Mouse (Mus musculus) intestine, embryonic 16.5 days (tissue): ENCODE results near the gene Cln5. TPM values are rescaled to one million over a fixed set of nuclear protein-coding genes. Genes with fewer than 3 reads are reported as not detected.
A peak's percentile ranks its signal among the peaks of the same experiment; 100 is the strongest.

Source experiments
- ATAC-seq: fragments of 200-750 bp; cut with Nextera tagmentation; 2 replicates; pipeline ENCODE4 v1.8.0; 2017; ENCODE audit warnings: moderate TSS enrichment, moderate library complexity
- H3K27ac ChIP-seq: fragments of 300-500 bp; sonication (generic); 2 replicates; pipeline ENCODE4 v1.5.1; 2014; ENCODE audit warnings: mild to moderate bottlenecking, low read length
- H3K27me3 ChIP-seq: fragments of 300-500 bp; sonication (generic); replicated peaks from 2 replicates; pipeline ENCODE4 v1.6.1; 2014; ENCODE audit warnings: low read length, control low read depth, mixed read lengths; ENCODE audit not compliant: control insufficient read depth, insufficient read depth
- H3K36me3 ChIP-seq: fragments of 300-500 bp; sonication (generic); 2 replicates; pipeline ENCODE4 v1.6.1; 2014; ENCODE audit warnings: low read length, control low read depth; ENCODE audit not compliant: control insufficient read depth, insufficient read depth
- H3K4me1 ChIP-seq: fragments of 300-500 bp; sonication (generic); 2 replicates; pipeline ENCODE4 v1.6.1; 2014; ENCODE audit warnings: low read length, control low read depth, mixed read lengths; ENCODE audit not compliant: control insufficient read depth, insufficient read depth
- H3K4me2 ChIP-seq: fragments of 300-500 bp; sonication (generic); 2 replicates; pipeline ENCODE4 v1.6.1; 2014; ENCODE audit warnings: low read depth, low read length, control low read depth
- H3K4me3 ChIP-seq: fragments of 300-500 bp; sonication (generic); 2 replicates; pipeline ENCODE4 v1.5.1; 2014; ENCODE audit warnings: mild to moderate bottlenecking, low read length
- H3K9ac ChIP-seq: fragments of 300-500 bp; sonication (generic); 2 replicates; pipeline ENCODE4 v1.6.1; 2014; ENCODE audit warnings: low read depth, low read length
- H3K9me3 ChIP-seq: fragments of 300-500 bp; sonication (generic); 2 replicates; pipeline ENCODE4 v1.6.1; 2016; ENCODE audit warnings: low read length, control low read depth; ENCODE audit not compliant: control insufficient read depth
- WGBS: fragments of 180-500 bp; shearing (Covaris S2); extraction: QIAGEN DNeasy Blood & Tissue Kit; methylation state at CpG from one replicate; pipeline ENCODE4 v1.1.7; 2014; 5-methylcytosine and 5-hydroxymethylcytosine counted together
- polyA plus RNA-seq: library from polyadenylated mRNA; unstranded; fragments of >200 nt; fragmentation: Nextera tagmentation; extraction: Ambion mirVana; gene quantifications from 2 replicates; pipeline ENCODE4 v1.2.1, GENCODE M21; 2015

Gene Cln5
- polyA plus RNA-seq, 1 experiment from 2014 or later, result 28.3 TPM

DNA sequence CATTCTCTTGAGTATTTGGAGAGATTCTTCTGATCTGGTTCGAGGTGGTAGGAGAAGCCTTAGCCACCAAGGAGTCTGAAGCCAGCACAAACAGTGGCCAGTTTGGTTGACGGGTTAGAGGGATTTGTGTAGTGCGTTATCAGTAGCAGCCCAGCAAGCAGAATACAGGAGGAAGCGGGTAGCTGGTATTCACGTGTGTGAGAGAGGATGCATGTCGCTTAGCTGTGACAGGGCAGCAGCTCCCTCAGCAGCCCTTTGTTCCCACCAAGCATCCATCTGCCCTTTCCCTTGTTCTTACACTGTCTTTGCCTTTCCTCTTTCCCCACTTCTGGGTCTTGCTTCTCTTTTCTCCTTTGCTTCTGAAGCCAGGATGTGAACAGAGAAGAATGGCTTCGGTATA, 5.2 kb downstream of the Cln5 start:
- no peak for ATAC-seq
- 89% methylated on average over 7 of the region's 7 CpGs for WGBS
- Histone ChIP-seq H3K36me3 (peaks cover 11% of the 10 kb centered on the region; the same call in 1 of the 2 replicates), H3K9ac (no peak overlapping the region), H3K27ac (no peak overlapping the region), H3K4me1 (0 out of 2 replicates have a peak, but pooled peaks cover 4% of the 10 kb centered on the region), H3K4me3 (no peak overlapping the region), H3K9me3 (no peaks in the 10 kb centered on the region), H3K4me2 (no peak overlapping the region), H3K27me3 (no peaks in the 10 kb centered on the region)

- no peak overlapping the region for H3K4me2 ChIP-seq
- no peak overlapping the region for H3K4me3 ChIP-seq
- no peaks in the 10 kb centered on the region for H3K4me1 ChIP-seq
- WGBS, result 90% methylated on average over 9 of the region's 9 CpGs
- peaks cover 11% of the 10 kb centered on the region; the same call in 1 of the 2 replicates for H3K36me3 ChIP-seq
- no peak overlapping the region for H3K9ac ChIP-seq
- no peaks in the 10 kb centered on the region for H3K27me3 ChIP-seq
- no peaks in the 10 kb centered on the region for H3K9me3 ChIP-seq
- no peak for ATAC-seq
- H3K27ac ChIP-seq, result no peak overlapping the region
Observed at GRCm38 (mm10) chr14:103077272-103078005, 7.4 kb downstream of the Cln5 start.

- peaks cover 13% of the 10 kb centered on the region; the same call in 1 of the 2 replicates for H3K36me3 ChIP-seq
- H3K4me1 ChIP-seq, result no peaks in the 10 kb centered on the region
- no peak overlapping the region for H3K4me2 ChIP-seq
- H3K9ac ChIP-seq, result no peak overlapping the region
- WGBS, result 85% methylated on average over 16 of the region's 16 CpGs
- no peaks in the 10 kb centered on the region for H3K27me3 ChIP-seq
- no peak for ATAC-seq
- no peak overlapping the region for H3K27ac ChIP-seq
- H3K4me3 ChIP-seq, result no peak overlapping the region
- H3K9me3 ChIP-seq, result no peaks in the 10 kb centered on the region
Observed at GRCm38 (mm10) chr14:103078006-103078912, 8.2 kb downstream of the Cln5 start.

- Histone ChIP-seq H3K36me3 (peaks cover 12% of the 10 kb centered on the region; the same call in 1 of the 2 replicates), H3K9me3 (no peaks in the 10 kb centered on the region), H3K4me3 (no peak overlapping the region), H3K4me2 (no peak overlapping the region), H3K4me1 (no peaks in the 10 kb centered on the region), H3K9ac (no peak overlapping the region), H3K27ac (no peak overlapping the region), H3K27me3 (no peaks in the 10 kb centered on the region)
- peak; percentile 31; the same call in 1 of the 2 replicates for ATAC-seq
- 71% methylated on average over 9 of the region's 9 CpGs for WGBS
Observed at GRCm38 (mm10) chr14:103079209-103079977, 9.4 kb downstream of the Cln5 start.

DNA sequence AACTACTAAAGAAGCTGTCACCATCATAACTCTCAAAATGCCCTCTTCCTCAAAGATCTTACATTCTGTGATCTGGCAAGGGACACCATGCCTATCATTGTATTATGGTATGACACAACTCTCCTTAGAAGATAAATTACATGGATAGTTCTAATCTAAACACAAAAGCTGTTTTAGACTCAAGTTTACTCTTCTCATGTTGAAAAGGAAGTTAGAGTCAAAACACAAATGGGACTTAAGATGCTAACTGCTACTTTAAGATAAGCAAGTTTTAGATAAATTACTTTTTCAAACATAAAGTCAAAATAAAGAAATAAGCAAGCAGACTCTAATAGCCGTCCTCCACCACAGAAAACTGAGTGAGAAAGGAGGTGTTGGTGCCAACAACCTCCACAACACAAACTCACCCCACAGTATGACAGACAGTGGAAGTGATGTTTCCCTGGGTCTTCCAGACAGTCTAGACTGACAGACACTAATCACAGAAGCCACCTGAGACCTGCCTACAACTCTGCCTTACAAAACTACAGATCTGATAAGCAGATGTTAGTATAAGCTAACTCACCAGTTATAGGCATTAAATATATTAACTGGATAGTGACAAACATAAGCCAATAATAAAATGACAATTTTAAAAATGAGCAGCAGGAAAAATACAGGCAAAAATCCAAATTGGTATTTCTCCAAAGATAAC, 16.0 kb downstream of the Cln5 start:
- WGBS, result 69% methylated on average over 1 of the region's 1 CpGs
- Histone ChIP-seq H3K36me3 (peaks cover 18% of the 10 kb centered on the region), H3K4me2 (no peak overlapping the region), H3K27ac (no peak overlapping the region), H3K4me1 (peaks cover 2% of the 10 kb centered on the region; the same call in 1 of the 2 replicates), H3K9ac (no peak overlapping the region), H3K27me3 (no peaks in the 10 kb centered on the region), H3K4me3 (no peak overlapping the region), H3K9me3 (no peaks in the 10 kb centered on the region)
- ATAC-seq, result no peak

- WGBS, result 82% methylated on average over 4 of the region's 4 CpGs
- no peak overlapping the region for H3K4me3 ChIP-seq
- ATAC-seq, result peak; percentile 74
- no peaks in the 10 kb centered on the region for H3K9me3 ChIP-seq
- H3K36me3 ChIP-seq, result peaks cover 18% of the 10 kb centered on the region
- H3K4me1 ChIP-seq, result peaks cover 6% of the 10 kb centered on the region
- no peak overlapping the region for H3K9ac ChIP-seq
- H3K27me3 ChIP-seq, result no peaks in the 10 kb centered on the region
- no peak overlapping the region for H3K4me2 ChIP-seq
- no peak overlapping the region for H3K27ac ChIP-seq
Observed at GRCm38 (mm10) chr14:103086671-103087324, 16.8 kb downstream of the Cln5 start.

GRCm38 (mm10) chr14:103087846-103088245, 17.8 kb downstream of the Cln5 start:
- Histone ChIP-seq H3K27me3 (no peaks in the 10 kb centered on the region), H3K9me3 (no peaks in the 10 kb centered on the region), H3K4me1 (peaks cover 10% of the 10 kb centered on the region), H3K4me2 (no peak overlapping the region), H3K36me3 (peaks cover 18% of the 10 kb centered on the region), H3K9ac (no peak overlapping the region), H3K4me3 (no peak overlapping the region), H3K27ac (no peak overlapping the region)
- 57% methylated on average over 5 of the region's 5 CpGs for WGBS
- ATAC-seq, result peak; percentile 24; the same call in 1 of the 2 replicates

DNA sequence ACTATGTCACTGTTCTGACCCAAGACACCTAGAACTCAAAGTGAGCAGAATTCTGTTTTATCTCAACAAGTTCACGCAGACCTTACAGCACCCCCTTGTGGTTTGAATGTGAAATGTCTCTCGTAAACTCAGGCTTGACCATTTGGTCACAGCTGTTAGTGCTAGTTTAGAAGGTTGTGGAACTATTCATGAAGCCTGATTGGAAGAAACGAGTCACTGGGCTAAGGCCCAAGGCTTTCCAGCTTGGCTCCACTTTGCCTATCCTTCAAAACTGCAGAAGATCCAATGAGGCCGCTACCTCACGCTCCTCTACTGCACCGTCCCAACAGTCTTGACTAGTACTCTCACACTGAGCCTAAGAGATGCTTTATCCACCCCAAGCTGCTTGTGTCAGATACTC, 18.6 kb downstream of the Cln5 start:
- no peak; the same call in 1 of the 2 replicates for ATAC-seq
- Histone ChIP-seq H3K27ac (no peak overlapping the region), H3K27me3 (no peaks in the 10 kb centered on the region), H3K4me1 (peaks cover 13% of the 10 kb centered on the region), H3K36me3 (peaks cover 15% of the 10 kb centered on the region), H3K9ac (no peak overlapping the region), H3K4me2 (no peak overlapping the region), H3K9me3 (no peaks in the 10 kb centered on the region), H3K4me3 (no peak overlapping the region)
- 63% methylated on average over 6 of the region's 6 CpGs for WGBS
